Mouse (Mus musculus) ES-Bruce4 (cell line): ENCODE data around the gene Fam155a.

Experiments used
- CTCF ChIP-seq: IDR thresholded peaks from one replicate; pipeline ENCODE4 v1.8.1; 2011; ENCODE audit warnings: low read depth, low read length
- POLR2A ChIP-seq: IDR thresholded peaks from one replicate; pipeline ENCODE4 v1.8.1; 2011; ENCODE audit warnings: low read length; ENCODE audit not compliant: insufficient read depth

DNA sequence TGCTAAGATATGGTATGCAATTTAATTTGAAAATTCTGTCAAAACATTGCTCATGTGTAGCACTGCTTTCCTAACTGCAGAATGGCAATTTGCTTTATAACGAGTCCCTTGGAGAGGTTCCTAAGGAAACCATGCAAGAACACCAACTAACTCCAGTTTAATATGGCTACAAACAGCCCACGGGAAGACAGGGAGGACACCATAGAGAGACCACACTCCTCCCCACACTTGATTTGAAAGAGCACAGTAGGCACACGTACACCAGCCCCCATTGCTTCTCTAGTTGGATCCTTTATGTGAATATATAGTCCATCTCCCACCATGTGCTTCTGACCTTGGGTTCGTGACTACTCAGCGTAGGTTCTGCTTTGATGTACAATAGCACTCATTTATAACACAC, 35.8 kb downstream of the Fam155a start:
- no peak for TF ChIP-seq POLR2A
- TF ChIP-seq CTCF, result no peak
